Mouse (Mus musculus): ENCODE data around the gene Irx6.

Irx6 gene

DNA sequence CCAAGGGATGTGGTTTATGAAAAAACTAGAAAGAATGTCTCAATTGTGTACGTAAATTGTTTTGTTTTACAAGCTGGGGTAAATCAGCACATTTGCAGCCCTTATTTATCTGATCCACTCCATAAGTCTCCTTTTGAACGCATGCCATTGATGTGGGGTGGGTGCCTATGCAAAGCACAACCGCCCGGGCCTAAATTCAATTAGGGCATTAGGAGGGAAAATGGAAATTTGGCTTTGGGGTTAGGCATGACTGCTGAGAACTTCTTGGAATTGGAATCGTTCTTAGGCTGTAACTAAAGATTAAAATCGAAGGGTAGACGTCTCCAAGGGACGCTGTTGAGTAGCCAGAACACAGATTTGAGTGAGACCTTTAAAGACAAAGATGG, 47.8 kb downstream of the Irx6 start:
- in situ Hi-C loops (cut with MboI, MseI): no loop called here

DNA sequence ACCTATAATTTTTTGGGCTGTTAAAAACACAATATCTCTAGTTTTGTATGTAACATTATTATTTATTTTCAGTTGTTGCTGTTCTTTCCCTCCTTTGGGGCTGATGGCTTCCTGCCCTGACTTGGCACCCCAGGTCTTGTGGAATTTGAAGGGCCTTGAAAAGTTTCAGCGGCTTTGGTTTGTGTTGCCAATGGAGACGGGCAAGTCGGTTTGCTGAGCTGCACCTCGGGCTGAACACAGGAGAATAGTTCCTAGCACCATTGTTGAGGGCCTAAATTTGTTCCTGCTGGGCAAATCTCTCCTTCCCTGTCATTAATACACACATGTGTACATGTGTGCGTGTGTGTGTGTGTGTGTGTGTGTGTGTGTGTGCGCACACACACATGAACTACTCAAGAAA, 49.2 kb downstream of the Irx6 start:
- in situ Hi-C loops (cut with MboI, MseI): no loop called here

- in situ Hi-C loops (cut with MboI, MseI): no loop called here
These were observed 49.9 kb downstream of the Irx6 start for GRCm38 (mm10) chr8:92723947-92724346.

DNA sequence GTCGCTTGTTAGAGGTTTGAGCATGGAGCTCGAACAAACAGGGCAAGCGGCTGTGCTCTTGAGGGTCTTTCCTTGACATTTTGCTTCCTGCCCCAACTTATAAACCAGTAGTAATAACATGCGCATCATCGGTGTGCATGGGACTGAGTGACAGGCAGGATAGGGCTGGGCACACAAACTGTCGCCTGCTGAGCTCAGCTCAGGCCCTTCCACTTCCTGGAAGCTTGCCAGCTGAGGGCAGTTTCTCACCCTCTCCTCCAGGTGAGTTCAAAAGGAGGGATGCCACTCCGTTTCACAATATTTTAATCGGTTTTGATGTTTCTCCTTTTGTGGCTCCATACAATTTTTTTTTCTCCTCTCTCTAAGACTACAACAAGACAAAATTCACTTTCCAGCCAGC, 50.3 kb downstream of the Irx6 start:
- in situ Hi-C loops (cut with MboI, MseI): no loop called here

All from T-helper 1 cell (primary cell).